Mouse (Mus musculus): ENCODE results near the gene Slc22a27. TPM values are rescaled to one million over a fixed set of nuclear protein-coding genes. Genes with fewer than 3 reads are reported as not detected.

Slc22a27 gene
- polyA plus RNA-seq, 1 experiment from 2014 or later = not detected

Small RNAs within 50 kb of the gene (microRNA-seq; reads per million reads assigned to microRNA genes)
- gene Gm24951 = not detected

Other genes with a start within 250 kb of the Slc22a27 start
- not detected in 2 replicates for gene Slc22a26, start 163.4 kb downstream of the Slc22a27 start, polyA plus RNA-seq (2015; fragmentation: Nextera tagmentation; extraction: Ambion mirVana)
- not detected in 2 replicates for gene Slc22a28, start 166.0 kb upstream of the Slc22a27 start, polyA plus RNA-seq (2015; fragmentation: Nextera tagmentation; extraction: Ambion mirVana)

Measured in hindbrain, embryonic 16.5 days (tissue).